Mouse (Mus musculus): ENCODE measurements around the gene Smarcc1.

Gene Smarcc1

GRCm38 (mm10) chr9:110284075-110284697 is 166.7 kb downstream of the Smarcc1 start:
- no peak for DNase-seq (ENCODE audit: low spot score)

DNA sequence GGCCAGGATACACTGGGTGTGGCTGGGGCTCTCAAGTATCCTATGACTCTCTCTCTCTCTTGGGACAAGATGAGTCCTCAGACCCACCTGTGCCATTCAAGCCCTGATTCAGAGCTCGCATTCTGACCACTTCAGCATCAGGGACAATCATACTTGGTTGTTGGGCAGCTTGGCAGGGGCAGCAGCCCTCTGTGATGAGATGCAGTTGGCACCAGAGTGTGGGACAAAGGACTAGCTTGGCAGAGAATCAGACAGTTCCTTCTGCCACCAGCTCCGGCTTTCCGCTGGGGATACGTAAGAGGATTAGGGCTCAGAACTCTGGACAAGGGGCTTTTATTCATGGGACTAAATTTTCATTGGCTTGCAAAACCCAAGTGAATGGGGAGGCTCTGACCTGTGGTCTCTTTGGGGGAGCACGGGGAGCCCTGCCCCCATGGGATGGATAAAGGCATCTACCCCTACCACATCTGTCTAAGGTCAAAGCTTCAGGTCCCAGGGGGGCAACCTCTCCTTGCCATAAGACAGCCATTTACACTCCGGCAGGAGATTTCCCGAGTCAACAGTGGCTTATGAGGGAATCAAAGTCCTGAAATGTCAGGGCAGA is 169.9 kb downstream of the Smarcc1 start:
- DNase-seq (ENCODE audit: low spot score) = no peak

Measured in testis, postnatal 14 days (tissue).